Mouse (Mus musculus): Measurements from ENCODE around the gene Hdac9.
"Not testable (repeated sequence)": the region's sequence is repeated elsewhere in the genome, so short reads cannot be mapped to it uniquely, and the experiment has no call there.

Gene Hdac9

DNA sequence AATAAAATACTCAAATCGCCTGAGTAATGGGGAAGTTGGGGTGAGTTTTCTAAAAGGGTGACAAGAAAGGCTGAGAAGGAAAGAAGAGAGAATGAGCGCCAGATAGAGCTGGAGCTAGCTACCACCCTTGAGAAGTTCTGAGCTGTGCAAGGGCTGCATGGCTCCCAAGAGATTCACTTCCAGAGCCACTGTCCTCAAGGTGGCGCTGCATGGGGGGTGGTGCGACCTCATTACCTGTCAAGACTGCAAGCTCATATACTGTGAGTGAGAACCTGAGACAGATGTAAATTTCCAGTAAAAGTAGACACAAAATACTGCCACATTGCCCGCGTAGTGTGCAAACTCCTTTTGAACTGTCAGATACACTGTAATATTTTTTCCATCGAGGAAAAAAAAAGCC is 865.8 kb downstream of the Hdac9 start:
- peak in 1 of 2 experiments; percentile 6 for DNase-seq

DNA sequence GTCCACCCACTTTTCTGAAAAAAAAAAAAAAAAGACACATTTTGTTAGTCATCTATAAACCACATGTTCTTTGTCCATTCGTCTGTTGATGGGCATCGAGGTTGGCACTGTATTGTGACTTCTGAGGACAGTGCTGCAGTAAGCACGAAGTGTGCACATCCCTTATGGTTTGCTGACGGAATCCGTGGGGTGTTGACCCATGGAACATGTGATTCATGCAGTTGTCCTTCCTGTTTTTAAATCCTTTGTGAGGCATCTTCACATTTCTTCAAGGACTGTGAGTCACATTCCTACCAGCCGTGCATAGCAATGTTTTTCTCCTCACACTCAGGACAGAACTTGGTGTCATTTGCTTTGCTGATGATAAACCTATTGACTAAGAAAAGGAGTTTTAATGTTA is 875.9 kb downstream of the Hdac9 start:
- no peak for DNase-seq

DNA sequence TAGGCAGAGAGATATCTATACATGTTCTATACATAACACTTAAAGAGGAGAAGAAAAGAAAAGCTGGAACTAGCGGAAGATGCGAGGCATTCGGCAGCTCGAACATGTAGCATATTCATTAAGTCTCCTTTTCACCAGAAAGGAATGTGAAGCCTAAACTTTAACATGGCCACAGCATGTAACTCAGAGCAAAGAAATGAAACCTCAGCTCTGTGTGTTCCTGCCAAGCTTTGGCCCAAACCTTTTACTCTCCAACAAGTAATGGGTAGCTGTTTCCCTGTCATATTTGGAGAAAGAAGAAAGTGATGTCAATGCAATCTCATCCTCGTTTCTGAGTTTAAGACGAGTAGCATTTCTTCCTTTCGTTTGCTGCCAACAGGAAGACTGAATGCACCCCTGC is 876.8 kb downstream of the Hdac9 start:
- no peak for DNase-seq

DNA sequence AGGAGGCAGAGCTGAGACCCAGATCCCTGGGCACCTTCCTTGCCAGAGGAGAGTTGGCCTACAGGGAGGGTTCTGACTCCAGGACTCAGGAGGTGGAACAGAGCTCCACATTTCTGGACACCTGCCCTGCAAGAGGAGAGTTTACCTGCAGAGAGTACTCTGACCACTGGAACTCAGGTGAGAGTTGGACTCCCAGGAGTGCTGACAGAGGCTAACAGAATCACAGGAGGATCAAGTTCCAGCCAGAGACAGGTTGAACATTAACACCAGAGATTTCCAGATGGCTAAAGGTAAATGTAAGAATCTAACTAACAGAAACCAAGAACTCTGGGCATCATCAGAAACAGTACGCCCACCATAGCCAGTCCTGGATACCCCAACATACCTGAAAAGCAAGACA is 907.1 kb downstream of the Hdac9 start:
- not testable (repeated sequence) for DNase-seq
